Mouse (Mus musculus) embryo, embryonic 11 days (tissue): ENCODE measurements around the gene Mael.

ENCODE experiments used
- DNase-seq: peaks from one replicate; pipeline ENCODE4 v3.0.0-alpha.2; 2015

The Mael gene

DNA sequence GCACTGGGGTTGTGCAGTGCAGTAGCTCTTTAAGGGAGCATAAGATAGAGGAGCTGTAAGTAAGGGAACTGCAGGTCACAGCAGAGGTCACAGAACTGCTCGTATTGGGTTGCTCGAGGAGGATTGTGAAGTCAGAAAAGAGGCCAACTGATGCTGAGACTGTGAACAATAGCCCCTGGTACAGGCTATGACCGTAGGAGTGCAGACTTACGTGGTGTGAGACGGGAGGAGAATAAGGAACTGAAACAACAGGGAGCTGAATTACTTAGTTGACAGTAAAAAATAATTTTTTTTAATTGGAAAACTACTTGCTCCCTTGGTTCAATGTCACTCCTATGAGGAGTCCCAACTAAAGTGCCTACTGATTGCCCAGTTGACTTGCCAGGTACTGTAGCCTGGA is 34.4 kb downstream of the Mael start:
- peak; percentile 14 for DNase-seq

DNA sequence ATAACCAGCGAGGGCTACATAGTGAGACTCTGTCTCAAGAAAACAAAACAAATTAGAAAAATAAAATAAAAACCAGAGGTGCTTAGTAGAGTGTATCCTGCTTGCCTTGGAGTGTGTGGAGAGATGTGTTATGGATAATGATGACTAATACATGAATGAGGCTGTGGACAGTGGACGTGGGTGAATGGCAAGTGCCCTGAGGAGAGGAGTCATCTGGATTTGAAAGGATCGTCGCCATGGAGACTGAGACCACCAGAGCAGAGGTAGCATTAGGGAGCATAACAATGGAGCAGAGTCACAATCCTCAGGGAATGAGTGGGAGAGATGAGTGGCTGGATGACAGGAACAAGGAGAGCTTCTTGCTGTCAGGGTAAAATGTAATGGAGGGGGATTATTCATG is 48.7 kb downstream of the Mael start:
- DNase-seq, result peak; percentile 25

DNA sequence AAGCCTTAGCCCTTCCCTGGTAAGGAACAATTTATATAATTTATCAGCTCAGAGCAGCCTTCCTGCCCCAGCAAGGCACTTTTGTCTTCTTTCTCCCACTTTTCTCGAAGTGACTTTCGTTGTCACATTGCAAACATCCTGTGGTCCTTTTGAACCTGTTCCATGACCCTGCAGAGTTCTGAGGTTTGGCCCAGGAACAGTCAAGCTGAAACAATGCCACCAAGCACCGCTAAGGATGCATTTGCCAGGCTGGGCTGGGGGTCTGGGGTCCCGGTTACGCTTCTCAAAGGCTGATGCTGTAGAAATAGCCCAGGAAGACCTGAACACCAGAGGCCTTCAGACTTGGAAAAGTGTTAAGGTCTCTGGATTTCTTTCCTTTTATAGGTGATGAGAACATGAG is 53.2 kb downstream of the Mael start:
- no peak for DNase-seq

DNA sequence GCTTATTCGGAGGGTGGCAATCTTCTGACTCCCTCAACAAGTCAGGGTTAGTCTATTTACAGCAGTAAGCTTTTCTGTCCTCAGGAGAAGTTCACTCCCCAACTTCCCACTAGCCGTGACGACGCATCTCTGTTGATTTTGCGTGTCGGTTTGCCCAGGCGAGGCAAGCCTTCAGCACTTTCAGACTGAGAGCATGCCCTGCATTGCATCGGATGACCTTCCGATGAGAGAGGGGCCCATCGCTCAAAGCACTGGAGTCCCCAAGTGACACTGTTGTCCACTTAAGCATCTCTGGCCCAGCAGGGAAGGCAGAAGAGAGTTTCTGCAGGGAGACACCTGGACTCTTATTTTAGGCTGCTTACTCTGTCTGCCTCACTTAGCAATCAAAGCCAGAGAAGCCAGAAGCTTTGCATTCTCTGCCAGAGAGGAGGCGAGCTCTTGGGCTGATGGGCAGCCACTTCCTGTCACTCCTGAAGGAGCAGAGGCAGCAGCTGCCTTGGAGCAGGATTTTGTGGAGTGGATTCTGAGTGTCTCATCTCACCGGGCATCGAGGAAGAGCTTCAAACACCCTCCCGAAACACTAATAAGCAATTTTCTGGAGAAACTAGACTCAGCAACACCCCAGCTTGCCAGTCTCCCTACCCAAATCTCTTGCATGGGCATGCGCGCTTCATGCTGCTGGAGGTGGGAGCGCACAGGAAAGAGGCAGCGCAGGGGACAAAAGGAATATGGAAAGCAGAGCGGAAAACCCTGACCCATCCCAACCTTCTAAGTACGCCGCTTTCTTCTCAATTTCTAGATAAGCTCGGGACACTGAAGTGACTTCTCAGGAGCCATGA is 53.9 kb downstream of the Mael start:
- no peak for DNase-seq

DNA sequence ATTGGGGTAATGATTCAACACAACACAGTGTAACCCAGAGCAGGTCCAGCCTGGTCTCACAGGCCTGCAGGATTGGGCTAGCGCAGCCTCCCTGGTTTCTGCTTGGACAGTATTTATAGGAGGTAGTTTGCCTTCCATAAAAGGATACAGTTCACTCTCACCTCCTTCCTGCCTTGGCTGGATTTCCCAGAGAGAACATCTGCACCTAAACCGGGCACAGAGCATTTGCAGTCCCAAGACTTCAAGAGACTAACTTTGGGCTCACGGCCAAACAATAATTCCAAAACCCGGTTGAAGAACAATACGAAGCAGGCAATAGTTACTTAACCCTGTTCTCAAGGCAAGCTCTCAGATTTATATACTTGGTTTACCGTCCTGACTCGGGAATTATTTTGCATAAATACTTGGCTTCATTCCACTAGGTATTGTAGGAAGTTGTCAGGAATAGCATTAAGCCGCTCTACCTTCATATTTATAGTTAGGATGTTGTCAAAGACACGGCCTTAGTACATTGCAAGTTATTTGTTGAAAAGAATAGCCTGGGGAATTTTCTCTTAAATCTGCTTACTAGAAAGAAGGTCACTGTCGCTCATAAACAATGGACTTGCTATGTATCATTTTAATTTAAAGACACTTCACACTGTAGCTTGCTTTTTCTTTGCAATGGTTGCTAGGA is 55.5 kb downstream of the Mael start:
- no peak for DNase-seq

DNA sequence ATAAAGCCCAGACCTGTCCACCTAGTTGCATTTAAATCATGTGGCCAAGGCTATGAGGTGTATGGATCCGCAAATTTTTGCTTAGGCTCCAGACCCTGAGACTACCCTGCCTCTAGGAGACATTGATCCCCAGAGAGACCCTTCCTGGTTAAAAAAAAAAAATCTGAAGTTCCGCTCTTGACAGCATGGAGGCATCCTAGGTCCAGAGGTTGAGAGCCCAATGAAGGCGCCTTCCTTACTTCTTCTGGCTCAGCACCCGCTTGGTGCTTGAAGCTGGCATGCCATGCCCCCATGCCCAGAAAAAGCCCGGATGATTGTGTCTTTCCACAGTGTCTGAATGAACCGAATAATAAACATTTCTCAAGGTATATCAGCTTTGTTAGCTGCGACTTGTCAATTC is 57.0 kb downstream of the Mael start:
- DNase-seq, result no peak

DNA sequence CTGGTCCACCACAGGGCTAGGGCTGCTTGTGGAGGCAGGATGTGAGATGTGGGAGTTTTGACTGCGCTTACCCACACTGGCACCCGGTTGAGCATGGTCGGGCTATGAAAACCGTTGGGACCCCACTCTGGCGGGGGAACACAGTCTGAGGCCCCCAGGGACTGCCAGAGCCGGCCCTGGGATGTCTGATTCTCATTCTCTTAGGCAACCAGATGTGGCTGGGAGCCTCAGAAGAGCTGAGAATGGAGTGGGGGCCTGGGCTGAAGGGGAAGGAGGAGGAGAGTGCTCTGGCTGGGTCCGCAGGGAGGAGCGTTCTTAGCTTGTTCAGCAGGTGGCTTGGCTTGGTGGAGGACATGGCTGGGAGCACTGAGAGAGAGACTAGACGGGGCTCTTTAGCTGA is 64.9 kb downstream of the Mael start:
- DNase-seq, result no peak

DNA sequence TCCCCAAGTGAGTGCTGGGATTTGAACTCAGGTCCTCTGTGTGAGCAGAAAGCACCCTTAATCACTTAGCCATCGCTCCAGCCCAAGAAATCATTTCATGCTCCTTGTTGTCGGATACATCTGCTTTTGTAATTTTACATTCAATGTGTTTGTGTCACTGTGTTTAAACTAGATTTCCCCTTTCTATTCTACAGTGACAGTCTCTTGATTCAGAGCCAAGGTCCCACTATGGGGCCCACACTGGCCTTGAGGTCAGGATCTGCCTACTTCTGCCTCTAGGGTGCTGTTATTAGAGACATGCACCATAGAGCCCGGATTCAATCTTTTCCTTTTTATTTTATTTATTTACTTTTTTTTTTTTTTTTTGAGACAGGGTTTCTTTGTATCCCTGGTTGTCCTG is 65.6 kb downstream of the Mael start:
- no peak for DNase-seq

DNA sequence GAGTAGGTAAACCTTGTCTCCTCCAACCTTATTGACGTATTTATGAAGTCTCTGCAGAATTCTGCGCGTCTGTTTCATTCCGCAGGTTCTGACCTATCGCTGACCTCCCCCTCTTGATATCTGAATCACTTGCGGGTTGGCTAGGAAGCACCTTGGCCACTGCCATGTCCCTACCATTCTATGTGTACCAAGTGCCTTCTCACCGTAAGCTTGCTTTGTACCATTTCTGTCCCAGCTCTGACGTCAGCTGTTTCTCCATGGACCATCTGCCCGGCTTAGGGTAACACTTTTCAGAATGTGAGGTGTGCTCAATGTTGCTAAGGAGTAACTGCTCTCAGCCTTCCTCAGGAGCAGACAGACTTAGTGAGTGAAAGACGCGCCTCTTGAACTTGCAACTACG is 67.7 kb downstream of the Mael start:
- no peak for DNase-seq

DNA sequence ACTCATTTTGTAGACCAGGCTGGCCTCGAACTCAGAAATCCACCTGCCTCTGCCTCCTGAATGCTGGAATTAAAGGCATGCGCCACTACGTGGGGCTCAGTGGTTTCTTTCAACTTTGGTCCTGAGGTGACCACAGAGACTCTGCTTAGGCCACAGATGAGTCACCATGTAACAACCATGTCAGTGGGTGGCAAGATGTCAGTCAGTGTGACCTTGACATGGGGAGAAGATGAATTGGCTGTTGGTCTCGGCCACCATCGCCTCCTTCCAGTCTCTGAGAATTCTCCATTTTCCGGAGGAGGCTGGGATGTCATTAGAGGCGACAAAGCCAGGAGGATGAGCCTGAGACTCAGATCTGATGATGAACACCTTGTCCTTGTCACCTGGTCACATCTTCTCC is 68.8 kb downstream of the Mael start:
- DNase-seq, result no peak

DNA sequence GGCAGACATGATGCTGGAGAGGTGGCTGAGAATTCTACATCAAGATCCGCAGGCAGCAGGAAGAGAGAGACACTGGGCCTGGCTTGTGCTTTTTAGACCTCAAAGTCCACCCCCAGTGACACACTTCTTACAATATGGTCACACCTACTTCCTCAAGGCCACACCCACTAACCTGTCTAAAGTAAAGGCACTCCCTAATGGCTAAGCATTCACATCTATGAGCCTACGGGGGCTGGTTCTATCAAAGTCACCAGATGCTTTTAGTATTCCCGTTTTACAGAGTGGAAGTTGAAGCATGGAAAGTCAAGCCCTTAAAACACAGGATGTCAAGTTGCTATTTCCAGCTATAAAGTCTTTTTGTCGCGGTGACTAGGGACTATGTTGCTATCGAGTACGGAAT is 70.5 kb downstream of the Mael start:
- no peak for DNase-seq

DNA sequence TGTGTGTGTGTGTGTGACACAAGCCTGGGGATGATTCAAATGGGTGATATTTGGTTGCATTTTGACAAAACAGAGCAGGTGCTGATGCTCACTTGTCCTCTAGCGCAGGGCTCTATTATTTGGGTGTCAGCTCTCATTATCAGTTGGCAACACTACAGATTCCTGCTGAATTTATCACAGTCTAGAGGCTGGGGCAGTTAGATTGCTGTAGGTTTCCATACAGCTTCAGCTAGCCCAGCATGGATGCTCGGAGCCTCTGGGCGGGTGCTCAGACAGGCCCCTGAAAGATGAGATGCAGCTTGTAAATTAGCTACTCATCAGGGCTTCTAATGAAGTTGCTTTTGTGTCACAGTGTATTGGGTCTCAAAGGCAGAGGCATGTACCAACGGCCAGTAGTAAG is 71.1 kb downstream of the Mael start:
- no peak for DNase-seq

DNA sequence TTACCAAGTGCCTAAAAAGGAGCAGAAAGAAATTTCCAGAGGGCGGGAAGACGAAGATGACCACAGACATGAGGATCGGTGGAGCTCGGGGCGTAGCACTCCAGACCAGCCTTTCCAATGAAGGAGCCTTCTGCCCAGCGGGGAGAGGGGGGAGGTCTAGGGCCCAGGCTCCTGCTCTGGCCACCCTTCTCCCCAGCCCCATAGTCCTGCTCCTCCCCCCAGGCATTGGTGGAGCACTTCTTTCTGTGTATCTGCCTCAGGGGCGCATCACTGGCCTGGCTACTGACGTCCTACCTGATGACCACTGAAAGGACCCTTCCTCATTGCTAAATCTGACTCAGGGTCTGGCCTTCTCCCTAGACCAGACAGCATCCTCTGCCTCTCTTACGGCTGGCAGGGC is 73.4 kb downstream of the Mael start:
- DNase-seq, result no peak

DNA sequence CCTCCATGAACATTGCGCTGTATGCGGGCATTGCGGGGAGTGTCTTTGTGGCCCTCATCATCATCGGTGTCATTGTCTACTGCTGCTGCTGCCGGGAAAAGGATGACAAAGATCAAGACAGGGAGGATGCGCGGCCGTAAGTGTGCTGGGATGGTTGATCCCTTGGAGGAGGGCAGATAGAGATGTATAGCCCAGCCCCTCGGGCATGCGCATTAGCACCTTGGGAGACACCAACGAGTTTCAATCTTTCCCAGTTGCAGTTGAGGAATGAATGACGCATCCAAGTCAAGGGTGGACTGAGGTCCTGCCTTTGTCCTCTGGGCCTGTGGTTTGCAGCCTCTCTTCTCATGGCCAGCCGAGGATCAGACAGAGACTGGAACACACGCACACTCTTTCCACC is 74.0 kb downstream of the Mael start:
- DNase-seq, result no peak

DNA sequence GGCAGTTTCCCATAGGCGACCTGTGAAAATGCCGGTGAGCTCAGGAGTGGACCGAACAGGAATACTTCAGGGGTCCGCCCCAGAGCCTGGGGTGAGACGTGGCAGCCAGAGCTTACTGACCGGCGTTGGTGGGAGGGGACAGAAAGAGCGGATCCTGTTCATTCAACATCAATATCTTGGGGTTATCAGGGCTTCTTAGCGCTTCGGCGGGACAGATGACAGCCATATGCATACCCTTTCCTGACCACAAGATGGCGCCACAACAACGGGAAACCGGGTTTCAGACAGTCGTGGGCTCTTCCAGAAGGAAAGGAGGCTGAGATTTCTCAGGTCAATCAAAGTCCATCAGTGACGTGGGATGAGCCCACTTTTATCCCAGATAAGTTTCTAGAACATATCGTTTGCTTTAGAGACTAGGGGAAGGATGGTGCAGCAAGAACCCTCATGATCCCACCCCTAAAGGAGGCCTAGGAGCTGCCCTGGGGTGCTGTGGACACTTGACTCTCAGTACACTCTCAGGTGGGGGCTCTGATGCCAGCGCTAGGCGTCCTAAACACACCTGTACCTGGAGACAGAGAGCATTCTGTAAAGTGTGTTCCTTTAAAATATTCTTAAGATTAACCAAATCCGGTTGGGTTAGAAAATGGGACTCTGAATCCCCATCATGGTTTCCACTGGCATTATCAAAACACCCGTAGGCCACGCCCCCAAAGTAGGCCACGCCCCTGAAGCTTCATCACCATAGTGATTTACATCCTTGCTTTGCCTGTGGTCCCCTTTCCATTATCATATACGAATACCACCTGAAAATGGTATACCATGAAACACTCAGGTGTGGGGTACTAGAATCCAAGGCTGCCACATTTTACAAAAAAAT is 77.7 kb downstream of the Mael start:
- DNase-seq, result peak; percentile 83

DNA sequence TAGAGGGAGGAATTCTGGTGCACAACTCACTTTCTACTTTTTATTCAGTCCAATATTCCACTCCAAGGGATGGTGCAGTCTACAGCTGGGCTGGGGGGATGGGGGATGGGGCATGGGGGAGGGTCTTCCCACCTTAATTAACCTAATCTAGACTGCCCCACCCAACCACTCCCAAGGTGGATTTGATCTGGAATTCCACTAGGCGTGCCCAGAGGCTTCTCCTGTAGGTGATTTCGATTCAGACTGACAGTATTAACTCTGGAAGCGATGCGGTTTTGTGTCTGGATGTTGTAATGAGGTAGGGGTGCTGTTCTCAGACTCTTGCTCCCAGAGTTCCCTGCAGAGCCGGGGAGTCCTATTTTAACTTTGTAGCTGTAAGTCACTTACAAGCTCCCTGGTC is 78.4 kb downstream of the Mael start:
- no peak for DNase-seq

DNA sequence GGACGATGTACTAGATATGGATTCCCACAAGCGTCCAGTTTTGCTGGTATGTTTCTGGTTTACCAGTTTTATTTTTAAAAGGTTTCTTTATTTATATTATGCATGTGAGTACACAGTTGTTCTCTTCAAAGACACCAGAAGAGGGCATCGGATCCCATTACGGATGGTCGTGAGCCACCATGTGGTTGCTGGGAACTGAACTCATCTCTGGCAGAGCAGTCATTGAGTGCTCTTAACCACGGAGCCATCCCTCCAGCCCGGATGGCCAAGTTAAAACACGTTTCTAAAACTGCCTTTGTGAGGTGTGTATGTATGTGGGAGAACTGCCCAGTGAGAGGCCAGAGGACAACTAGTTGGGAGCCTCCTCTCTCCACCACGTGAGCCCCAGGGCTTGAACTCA is 79.9 kb downstream of the Mael start:
- no peak for DNase-seq

DNA sequence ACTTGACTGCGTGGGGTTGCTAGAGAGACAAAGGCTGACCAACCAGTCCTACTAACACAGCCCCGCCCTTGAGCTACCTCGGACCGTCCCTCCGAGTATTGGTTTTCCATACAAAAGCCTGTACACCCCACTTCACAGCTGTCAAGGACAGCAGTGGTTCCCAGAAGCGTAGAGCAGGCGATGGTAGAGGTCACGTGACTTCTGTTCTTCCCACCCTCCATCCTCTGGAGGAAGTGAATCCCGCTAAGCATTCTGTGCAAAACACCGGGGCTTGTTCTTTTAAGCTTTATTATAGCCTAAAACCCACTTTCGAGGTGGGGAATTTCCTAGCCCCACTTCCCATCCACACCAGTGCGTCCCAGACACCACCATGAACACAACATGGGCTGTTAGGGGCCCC is 80.8 kb downstream of the Mael start:
- no peak for DNase-seq

DNA sequence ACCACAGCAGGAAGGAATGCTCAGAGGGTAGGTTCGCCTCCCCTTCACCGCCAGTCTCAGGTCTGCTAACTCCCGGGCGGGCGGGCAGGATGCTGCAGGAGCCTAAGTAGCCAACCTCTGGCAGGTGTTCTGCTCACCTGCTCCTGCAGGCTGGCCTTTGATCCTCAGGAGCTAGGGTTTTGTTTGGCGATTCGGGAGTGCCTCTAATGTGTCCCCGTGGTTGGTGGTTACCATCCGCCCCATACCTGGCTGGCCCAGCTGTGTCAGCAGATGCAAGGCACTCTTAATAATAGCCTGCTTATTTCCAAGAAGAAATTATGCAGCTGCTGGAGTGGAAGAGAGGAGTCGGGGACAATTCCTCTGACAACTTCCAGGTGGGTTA is 83.4 kb downstream of the Mael start:
- no peak for DNase-seq

DNA sequence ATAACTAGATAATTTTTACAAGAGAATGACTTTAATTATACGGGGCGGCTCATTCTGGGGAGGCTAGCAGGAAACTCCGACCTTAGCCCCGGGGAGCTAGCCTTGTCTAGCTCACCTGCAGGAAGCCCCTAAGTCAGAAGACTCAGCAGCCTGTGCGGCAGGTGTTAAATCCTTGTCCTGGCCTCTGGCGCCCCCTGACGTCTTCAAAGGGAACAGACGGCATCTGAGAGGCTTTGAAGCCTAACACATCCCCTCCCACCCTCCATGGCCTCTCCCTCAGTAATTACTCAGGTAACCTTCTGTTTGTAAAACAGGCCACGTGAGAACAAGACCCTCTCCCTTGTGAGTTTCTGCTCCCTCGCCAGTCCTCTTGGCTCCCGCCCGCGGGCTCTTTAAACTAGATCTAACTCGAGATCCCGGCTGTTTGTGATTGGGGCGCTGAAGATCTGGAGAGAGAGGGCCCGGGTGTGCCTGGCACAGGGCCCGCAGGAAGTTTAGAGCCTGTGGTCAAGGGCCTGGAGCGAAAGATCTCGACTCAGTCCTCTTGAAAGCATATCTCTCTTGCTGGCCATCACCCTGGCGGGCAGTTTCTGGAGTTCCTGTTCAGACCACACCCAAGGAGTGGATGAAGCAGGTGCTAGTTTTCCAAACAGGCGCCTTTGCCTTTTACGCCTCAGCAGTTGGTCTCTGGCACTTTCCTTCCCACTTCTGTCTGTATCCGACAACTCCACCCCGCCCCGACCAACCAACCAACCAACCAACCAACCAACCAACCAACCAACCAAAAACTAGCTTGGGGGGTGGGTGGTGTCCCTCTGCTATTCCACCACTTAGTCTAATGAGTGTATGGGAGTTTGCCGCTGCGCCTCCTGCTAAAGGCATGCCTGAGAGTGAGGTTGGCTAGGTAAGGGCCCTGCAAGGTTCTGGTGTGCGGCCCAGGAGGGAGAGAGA is 84.1 kb downstream of the Mael start:
- DNase-seq, result peak; percentile 84

DNA sequence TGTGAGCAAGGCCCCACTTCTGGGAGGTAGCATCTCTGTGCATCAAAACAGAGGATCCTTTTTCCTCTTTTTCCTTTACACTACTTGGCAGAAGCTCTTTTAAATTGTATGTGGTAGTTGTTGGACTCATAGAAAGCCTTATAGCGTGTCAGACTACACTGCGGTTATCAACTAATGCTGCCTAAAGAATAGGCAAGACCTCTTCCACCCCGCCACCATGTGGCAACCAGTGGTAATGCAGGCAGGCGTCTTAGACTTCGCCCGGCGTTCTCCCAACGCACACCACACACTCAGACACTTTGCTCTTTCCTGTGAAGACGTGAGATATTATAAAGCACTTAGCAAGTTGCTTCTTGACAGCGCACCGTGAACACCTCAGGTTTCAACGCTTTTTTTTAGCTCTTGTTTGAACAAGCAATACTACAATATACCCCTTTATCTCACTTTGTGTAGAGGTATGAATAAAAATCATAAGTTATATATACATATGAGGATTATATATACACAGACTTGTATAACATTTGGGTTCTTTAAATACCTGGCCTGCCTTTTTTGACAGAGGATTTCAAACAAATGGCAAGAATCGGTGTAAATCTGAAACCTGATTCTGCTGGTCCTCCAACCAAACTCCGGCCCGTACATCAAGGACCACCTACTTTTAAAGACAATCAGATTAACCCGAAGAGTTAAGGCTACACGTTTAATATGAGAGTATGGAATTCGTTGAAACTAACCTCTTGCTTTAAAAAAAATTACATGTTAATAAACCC is 85.0 kb downstream of the Mael start:
- peak; percentile 91 for DNase-seq

DNA sequence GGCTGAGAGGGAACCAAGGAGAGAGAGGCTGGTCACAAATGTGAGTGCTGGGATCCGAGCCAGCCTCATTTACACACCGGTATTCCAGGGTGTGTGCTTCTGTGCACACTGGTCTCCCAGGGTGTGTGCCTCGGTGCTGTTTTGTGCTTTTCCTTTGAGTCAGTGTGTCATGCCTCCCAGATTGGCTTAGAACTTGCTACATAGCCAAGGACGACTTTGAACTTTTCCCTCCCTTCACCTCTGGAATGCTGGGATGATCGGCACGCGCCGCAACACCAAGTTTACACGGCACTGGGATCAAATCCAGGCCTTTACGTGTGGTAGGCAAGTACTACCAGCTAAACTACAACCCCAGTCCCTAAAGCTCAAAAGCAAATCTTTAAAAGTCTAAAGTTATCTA is 86.5 kb downstream of the Mael start:
- no peak for DNase-seq
